Mouse (Mus musculus): ENCODE results near the gene Rabgap1l. TPM values are rescaled to one million over a fixed set of nuclear protein-coding genes. Genes with fewer than 3 reads are reported as not detected.

Gene Rabgap1l
- polyA plus RNA-seq, 1 experiment: 12.9 TPM

GRCm38 (mm10) chr1:160351146-160351879 is 441.7 kb downstream of the Rabgap1l start:
- Histone ChIP-seq H3K4me1 (ENCODE audit: control insufficient read depth, insufficient read depth, low read length) (no peaks in the 10 kb centered on the region), H3K36me3 (ENCODE audit: control insufficient read depth, insufficient read depth, low read length) (no peaks in the 10 kb centered on the region), H3K27ac (ENCODE audit: insufficient read depth, low read depth, low read length) (no peak overlapping the region), H3K4me3 (ENCODE audit: insufficient read depth, low read depth, low read length) (no peak overlapping the region), H3K27me3 (replicated peaks; ENCODE audit: control insufficient read depth, insufficient read depth, low read length) (no peaks in the 10 kb centered on the region)
- WGBS: 44% methylated on average over 13 of the region's 13 CpGs
- no peak for DNase-seq
- TF ChIP-seq CTCF (conservative IDR thresholded peaks at IDR 0.05; ENCODE audit: insufficient read depth, insufficient read length, low read depth, low read length): no peak
- TF ChIP-seq POLR2A (IDR thresholded peaks at IDR 0.05; ENCODE audit: low read depth, low read length): no peak

GRCm38 (mm10) chr1:160340653-160341052 is 452.4 kb downstream of the Rabgap1l start:
- 87% methylated on average over 2 of the region's 2 CpGs for WGBS
- Histone ChIP-seq H3K4me1 (ENCODE audit: control insufficient read depth, insufficient read depth, low read length) (no peaks in the 10 kb centered on the region), H3K27ac (ENCODE audit: insufficient read depth, low read depth, low read length) (no peak overlapping the region), H3K4me3 (ENCODE audit: insufficient read depth, low read depth, low read length) (no peak overlapping the region), H3K27me3 (replicated peaks; ENCODE audit: control insufficient read depth, insufficient read depth, low read length) (no peaks in the 10 kb centered on the region), H3K36me3 (ENCODE audit: control insufficient read depth, insufficient read depth, low read length) (no peaks in the 10 kb centered on the region)
- no peak for TF ChIP-seq POLR2A (IDR thresholded peaks at IDR 0.05; ENCODE audit: low read depth, low read length)
- TF ChIP-seq CTCF (conservative IDR thresholded peaks at IDR 0.05; ENCODE audit: insufficient read depth, insufficient read length, low read depth, low read length): no peak
- no peak for DNase-seq

DNA sequence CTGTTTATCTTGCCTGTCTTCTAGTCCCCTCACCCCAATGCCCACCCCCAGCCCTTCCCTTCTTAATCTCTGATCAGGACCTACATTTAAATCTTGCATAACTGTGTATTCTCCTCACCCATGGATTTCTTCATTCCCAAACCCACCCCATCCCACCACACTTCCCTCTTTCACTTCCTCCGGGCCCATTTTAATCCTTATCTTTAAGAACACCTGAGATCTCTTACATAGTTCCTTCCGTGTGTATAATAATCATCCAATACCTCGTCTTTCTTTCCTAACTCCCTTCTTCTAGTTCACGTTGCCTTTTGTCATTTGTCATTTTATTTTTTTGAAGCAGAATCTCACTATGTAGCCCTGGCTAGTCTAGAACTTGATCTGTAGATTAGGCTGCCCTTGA is 453.6 kb downstream of the Rabgap1l start:
- no peak for TF ChIP-seq POLR2A (IDR thresholded peaks at IDR 0.05; ENCODE audit: low read depth, low read length)
- no peak for TF ChIP-seq CTCF (conservative IDR thresholded peaks at IDR 0.05; ENCODE audit: insufficient read depth, insufficient read length, low read depth, low read length)
- no peaks in the 10 kb centered on the region for H3K4me1 ChIP-seq (ENCODE audit: control insufficient read depth, insufficient read depth, low read length)
- no peak for DNase-seq
- no peak overlapping the region for H3K27ac ChIP-seq (ENCODE audit: insufficient read depth, low read depth, low read length)
- no peak overlapping the region for H3K4me3 ChIP-seq (ENCODE audit: insufficient read depth, low read depth, low read length)
- 88% methylated on average over 4 of the region's 4 CpGs for WGBS
- H3K27me3 ChIP-seq (replicated peaks; ENCODE audit: control insufficient read depth, insufficient read depth, low read length): no peaks in the 10 kb centered on the region
- H3K36me3 ChIP-seq (ENCODE audit: control insufficient read depth, insufficient read depth, low read length): no peaks in the 10 kb centered on the region

GRCm38 (mm10) chr1:160334791-160335190 is 458.2 kb downstream of the Rabgap1l start:
- Histone ChIP-seq H3K27ac (ENCODE audit: insufficient read depth, low read depth, low read length) (no peak overlapping the region), H3K27me3 (replicated peaks; ENCODE audit: control insufficient read depth, insufficient read depth, low read length) (no peaks in the 10 kb centered on the region), H3K4me3 (ENCODE audit: insufficient read depth, low read depth, low read length) (no peak overlapping the region), H3K4me1 (ENCODE audit: control insufficient read depth, insufficient read depth, low read length) (no peaks in the 10 kb centered on the region), H3K36me3 (ENCODE audit: control insufficient read depth, insufficient read depth, low read length) (no peaks in the 10 kb centered on the region)
- no peak for DNase-seq
- WGBS: 68% methylated on average over 4 of the region's 4 CpGs
- no peak for TF ChIP-seq CTCF (conservative IDR thresholded peaks at IDR 0.05; ENCODE audit: insufficient read depth, insufficient read length, low read depth, low read length)
- TF ChIP-seq POLR2A (IDR thresholded peaks at IDR 0.05; ENCODE audit: low read depth, low read length): no peak

DNA sequence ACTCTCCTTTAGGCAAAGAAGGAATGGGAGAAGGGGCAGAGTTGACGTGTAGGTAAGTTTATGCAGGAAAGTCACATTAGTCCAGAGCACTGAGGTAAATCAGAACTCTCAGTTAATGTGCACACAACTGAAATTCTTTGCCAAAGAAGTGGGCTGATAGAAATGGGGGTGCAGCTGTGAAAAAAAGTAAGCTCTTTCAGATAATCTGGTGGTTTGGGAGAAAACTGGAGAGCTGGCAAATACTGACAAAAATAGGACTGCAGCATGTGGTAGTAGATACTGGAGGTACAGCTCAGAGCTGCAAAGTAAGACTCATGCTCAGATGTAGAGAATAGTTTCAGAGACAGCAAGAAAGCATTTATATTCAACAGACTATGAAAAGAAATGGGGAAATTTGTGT is 462.2 kb downstream of the Rabgap1l start:
- H3K36me3 ChIP-seq (ENCODE audit: control insufficient read depth, insufficient read depth, low read length): no peaks in the 10 kb centered on the region
- H3K27me3 ChIP-seq (replicated peaks; ENCODE audit: control insufficient read depth, insufficient read depth, low read length): no peaks in the 10 kb centered on the region
- WGBS: 36% methylated on average over 1 of the region's 1 CpGs
- TF ChIP-seq CTCF (conservative IDR thresholded peaks at IDR 0.05; ENCODE audit: insufficient read depth, insufficient read length, low read depth, low read length) (no peak), POLR2A (IDR thresholded peaks at IDR 0.05; ENCODE audit: low read depth, low read length) (no peak)
- H3K4me3 ChIP-seq (ENCODE audit: insufficient read depth, low read depth, low read length): no peak overlapping the region
- no peak overlapping the region for H3K27ac ChIP-seq (ENCODE audit: insufficient read depth, low read depth, low read length)
- H3K4me1 ChIP-seq (ENCODE audit: control insufficient read depth, insufficient read depth, low read length): no peaks in the 10 kb centered on the region
- no peak for DNase-seq

DNA sequence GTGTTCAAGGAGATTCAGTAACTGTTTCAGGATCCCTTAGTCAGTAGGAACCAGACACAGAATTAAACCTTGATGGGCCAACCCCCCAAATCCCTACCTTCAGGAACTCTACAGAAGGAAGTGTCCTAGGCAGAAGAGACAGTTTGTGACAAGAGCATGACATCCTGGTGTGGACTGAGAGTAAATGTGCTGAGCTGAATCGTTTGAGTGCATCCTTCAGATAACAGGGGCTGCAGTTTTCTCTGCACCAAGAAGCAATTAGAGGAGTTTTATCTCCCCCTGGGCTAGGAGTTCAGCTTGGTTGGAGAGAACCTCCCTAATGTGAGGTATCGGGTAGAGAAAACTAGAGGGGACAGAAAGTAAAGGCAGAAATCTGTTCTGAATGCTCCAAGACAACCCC is 462.8 kb downstream of the Rabgap1l start:
- Histone ChIP-seq H3K36me3 (ENCODE audit: control insufficient read depth, insufficient read depth, low read length) (no peaks in the 10 kb centered on the region), H3K4me1 (ENCODE audit: control insufficient read depth, insufficient read depth, low read length) (no peaks in the 10 kb centered on the region), H3K4me3 (ENCODE audit: insufficient read depth, low read depth, low read length) (no peak overlapping the region), H3K27me3 (replicated peaks; ENCODE audit: control insufficient read depth, insufficient read depth, low read length) (no peaks in the 10 kb centered on the region), H3K27ac (ENCODE audit: insufficient read depth, low read depth, low read length) (no peak overlapping the region)
- 57% methylated on average over 2 of the region's 2 CpGs for WGBS
- no peak for DNase-seq
- no peak for TF ChIP-seq POLR2A (IDR thresholded peaks at IDR 0.05; ENCODE audit: low read depth, low read length)
- no peak for TF ChIP-seq CTCF (conservative IDR thresholded peaks at IDR 0.05; ENCODE audit: insufficient read depth, insufficient read length, low read depth, low read length)

DNA sequence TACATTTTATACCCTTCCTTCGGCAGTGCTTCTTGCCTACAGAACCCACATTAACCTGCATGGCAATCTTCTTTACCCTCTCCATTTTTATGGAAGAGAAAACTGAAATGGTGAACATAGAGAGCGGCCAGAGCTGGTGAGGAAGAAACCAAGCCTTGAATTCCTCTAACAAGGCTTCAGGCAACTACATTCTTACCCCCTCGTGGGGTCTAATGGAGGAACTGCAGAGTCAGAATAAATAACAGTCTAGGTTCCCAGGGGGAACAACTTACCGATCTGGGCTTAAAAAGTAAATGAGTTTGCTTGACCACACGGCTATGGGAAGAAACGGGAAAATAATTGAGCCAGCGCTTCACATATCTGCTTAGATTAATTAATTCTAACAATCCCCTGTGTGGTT is 463.2 kb downstream of the Rabgap1l start:
- TF ChIP-seq CTCF (conservative IDR thresholded peaks at IDR 0.05; ENCODE audit: insufficient read depth, insufficient read length, low read depth, low read length) (no peak), POLR2A (IDR thresholded peaks at IDR 0.05; ENCODE audit: low read depth, low read length) (no peak)
- DNase-seq: no peak
- Histone ChIP-seq H3K27me3 (replicated peaks; ENCODE audit: control insufficient read depth, insufficient read depth, low read length) (no peaks in the 10 kb centered on the region), H3K4me3 (ENCODE audit: insufficient read depth, low read depth, low read length) (no peak overlapping the region), H3K4me1 (ENCODE audit: control insufficient read depth, insufficient read depth, low read length) (no peaks in the 10 kb centered on the region), H3K27ac (ENCODE audit: insufficient read depth, low read depth, low read length) (no peak overlapping the region), H3K36me3 (ENCODE audit: control insufficient read depth, insufficient read depth, low read length) (no peaks in the 10 kb centered on the region)
- 68% methylated on average over 7 of the region's 7 CpGs for WGBS
